Mouse (Mus musculus): Measurements from ENCODE around the gene Cacnb2.

- no peak for TF ChIP-seq CHD2 (IDR thresholded peaks at IDR 0.05; ENCODE audit: low read depth, low read length)
- TF ChIP-seq MAFK (IDR thresholded peaks at IDR 0.05; ENCODE audit: insufficient read depth, low read depth, low read length), result no peak
- TF ChIP-seq ZC3H11A (IDR thresholded peaks at IDR 0.05; ENCODE audit: borderline replicate concordance, low read depth, low read length), result no peak
Observed at GRCm38 (mm10) chr2:14612705-14613104, 9.8 kb downstream of the Cacnb2 start.

All from ES-E14 (cell line).